Mouse (Mus musculus): ENCODE results near the gene Plxnc1. TPM values are rescaled to one million over a fixed set of nuclear protein-coding genes. Genes with fewer than 3 reads are reported as not detected.

The Plxnc1 gene
- 1.0 and 1.6 TPM in 2 replicates for polyA plus RNA-seq (2012; rRNA removed)

GRCm38 (mm10) chr10:94944691-94945205 is at the start of gene Plxnc1:
Plxnc1 (minus strand) TSS chr10:94944835.
- peak; percentile 30 for DNase-seq (ENCODE audit: low spot score)

- DNase-seq (ENCODE audit: low spot score): peak; percentile 68
Observed at GRCm38 (mm10) chr10:94992127-94992526, 47.5 kb upstream of the Plxnc1 start.

- peak; percentile 32 for DNase-seq (ENCODE audit: low spot score)
Observed at GRCm38 (mm10) chr10:94991564-94992097, 47.0 kb upstream of the Plxnc1 start.

GRCm38 (mm10) chr10:94990768-94991563 is 46.3 kb upstream of the Plxnc1 start:
- DNase-seq (ENCODE audit: low spot score): peak; percentile 49

GRCm38 (mm10) chr10:94989321-94989720 is 44.7 kb upstream of the Plxnc1 start:
- DNase-seq (ENCODE audit: low spot score): no peak

GRCm38 (mm10) chr10:94985103-94985502 is 40.5 kb upstream of the Plxnc1 start:
- DNase-seq (ENCODE audit: low spot score): no peak

- no peak for DNase-seq (ENCODE audit: low spot score)
Observed at GRCm38 (mm10) chr10:94982528-94982927, 37.9 kb upstream of the Plxnc1 start.

- DNase-seq (ENCODE audit: low spot score): no peak
Observed at GRCm38 (mm10) chr10:94981466-94982138, 37.0 kb upstream of the Plxnc1 start.

GRCm38 (mm10) chr10:94978265-94978822 is 33.7 kb upstream of the Plxnc1 start:
- DNase-seq (ENCODE audit: low spot score): no peak

GRCm38 (mm10) chr10:94976329-94976728 is 31.7 kb upstream of the Plxnc1 start:
- DNase-seq (ENCODE audit: low spot score): no peak

GRCm38 (mm10) chr10:94975099-94975496 is 30.5 kb upstream of the Plxnc1 start:
- DNase-seq (ENCODE audit: low spot score): no peak

GRCm38 (mm10) chr10:94974345-94975098 is 29.9 kb upstream of the Plxnc1 start:
- DNase-seq (ENCODE audit: low spot score): no peak

- no peak for DNase-seq (ENCODE audit: low spot score)
Observed at GRCm38 (mm10) chr10:94971625-94972161, 27.1 kb upstream of the Plxnc1 start.

- no peak for DNase-seq (ENCODE audit: low spot score)
Observed at GRCm38 (mm10) chr10:94970221-94970620, 25.6 kb upstream of the Plxnc1 start.

- no peak for DNase-seq (ENCODE audit: low spot score)
Observed at GRCm38 (mm10) chr10:94967468-94967867, 22.8 kb upstream of the Plxnc1 start.

- no peak for DNase-seq (ENCODE audit: low spot score)
Observed at GRCm38 (mm10) chr10:94966789-94967188, 22.2 kb upstream of the Plxnc1 start.

GRCm38 (mm10) chr10:94965093-94965492 is 20.5 kb upstream of the Plxnc1 start:
- DNase-seq (ENCODE audit: low spot score): no peak

- DNase-seq (ENCODE audit: low spot score): no peak
Observed at GRCm38 (mm10) chr10:94962005-94962404, 17.4 kb upstream of the Plxnc1 start.

GRCm38 (mm10) chr10:94961283-94961682 is 16.6 kb upstream of the Plxnc1 start:
- DNase-seq (ENCODE audit: low spot score): no peak

- no peak for DNase-seq (ENCODE audit: low spot score)
Observed at GRCm38 (mm10) chr10:94958311-94958710, 13.7 kb upstream of the Plxnc1 start.

- DNase-seq (ENCODE audit: low spot score): no peak
Observed at GRCm38 (mm10) chr10:94957705-94958104, 13.1 kb upstream of the Plxnc1 start.
